Mouse (Mus musculus) kidney, adult 8-10 months (tissue): ENCODE measurements around the gene Wdr61.

ENCODE experiments used
- DNase-seq, 2 experiments: peaks; one replicate each; pipeline ENCODE4 v3.0.0; 2022

Gene Wdr61

GRCm38 (mm10) chr9:54673887-54674286 lies 60.4 kb downstream of the Wdr61 start:
- DNase-seq: no peak

DNA sequence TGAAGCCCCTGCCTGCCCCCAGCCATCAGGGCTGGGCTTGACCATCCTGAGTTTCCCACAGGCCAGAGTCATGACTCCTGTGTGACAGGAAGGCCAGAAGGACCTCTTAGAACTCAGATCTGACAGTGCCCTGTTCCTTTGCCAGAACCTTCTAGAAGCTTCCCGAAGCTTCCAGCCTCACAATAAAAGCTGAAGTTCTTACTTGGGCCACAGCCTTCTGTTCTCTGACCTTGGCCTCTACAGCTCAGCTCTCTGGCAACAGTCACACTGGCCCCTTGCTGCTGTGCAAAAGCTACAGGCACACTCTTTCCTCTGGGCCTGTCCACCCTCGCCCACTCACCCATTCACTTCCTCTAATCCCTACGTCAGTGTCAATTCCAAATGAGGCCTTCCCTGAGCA lies 62.4 kb downstream of the Wdr61 start:
- DNase-seq: no peak

DNA sequence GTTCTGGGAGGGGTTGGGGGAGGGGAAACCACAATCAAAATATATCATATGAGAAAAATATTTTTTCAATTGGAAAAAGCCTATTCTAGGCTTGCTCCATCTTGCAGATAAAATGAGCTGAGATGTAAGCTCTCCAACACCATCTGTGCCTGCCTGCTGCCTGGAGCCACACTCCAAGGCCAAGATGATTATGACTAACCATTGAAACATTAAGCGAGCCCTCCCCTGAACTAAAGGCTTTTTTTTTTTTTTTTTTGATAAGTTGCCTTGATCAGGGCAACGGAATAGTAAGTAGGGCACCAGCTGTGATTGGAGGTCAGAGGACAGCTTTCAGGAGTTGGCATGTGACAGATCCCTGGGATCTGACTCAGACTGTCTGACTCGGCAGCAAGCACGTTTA lies 65.9 kb downstream of the Wdr61 start:
- no peak for DNase-seq

DNA sequence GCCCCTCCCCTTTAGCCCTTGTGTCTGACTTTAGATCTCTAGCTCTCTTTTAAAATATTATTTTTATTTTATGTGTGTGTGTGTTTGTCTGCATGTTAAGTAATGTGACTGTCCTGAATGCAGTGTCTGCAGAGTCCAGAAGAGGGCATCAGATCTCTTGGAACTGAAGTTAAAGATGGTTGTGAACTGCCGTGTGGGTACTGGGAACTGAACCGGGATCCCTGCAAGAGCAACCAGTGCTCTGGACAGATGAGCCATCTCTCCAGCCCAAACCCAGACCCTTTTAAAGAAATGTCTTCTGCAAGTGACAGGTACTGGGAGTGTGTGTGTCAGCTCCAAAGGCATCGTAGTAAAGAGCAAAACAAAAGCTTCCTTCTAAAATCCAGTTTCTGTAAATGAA lies 68.2 kb downstream of the Wdr61 start:
- DNase-seq: no peak
